Mouse (Mus musculus): ENCODE measurements around the gene B4galt3. TPM values are rescaled to one million over a fixed set of nuclear protein-coding genes. Genes with fewer than 3 reads are reported as not detected.

The B4galt3 gene
- total RNA-seq, 2 experiments from 2014 or later, result 8.1 to 29.1 TPM

DNA sequence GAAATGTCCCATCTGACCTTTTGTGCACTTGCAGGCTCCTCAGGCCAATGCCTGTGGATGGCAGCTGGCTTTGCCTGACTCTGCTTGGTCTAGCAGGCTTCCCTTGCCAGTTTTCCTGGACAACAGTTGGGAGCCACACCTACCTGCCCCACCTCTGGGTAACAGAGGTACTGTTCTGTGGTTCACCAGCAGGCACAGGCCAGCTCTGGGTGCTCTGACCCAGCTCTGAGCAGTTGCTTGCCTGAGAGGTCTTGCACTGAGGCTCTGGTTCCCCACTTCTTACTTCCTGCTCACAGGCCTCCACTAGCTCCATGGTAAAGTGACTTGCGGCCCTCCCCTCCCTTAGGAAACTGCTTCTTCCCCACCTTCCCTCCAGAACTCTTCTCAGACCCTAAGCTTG is 51.9 kb downstream of the B4galt3 start:
- ATAC-seq (replicated peaks; ENCODE audit: low FRiP score, poor library complexity, severe bottlenecking), result no peak

GRCm38 (mm10) chr1:171325571-171325970 is 55.4 kb downstream of the B4galt3 start:
- ATAC-seq (replicated peaks; ENCODE audit: low FRiP score, poor library complexity, severe bottlenecking), result no peak

Other genes with a start within 250 kb of the B4galt3 start
- gene Fcgr3, start 205.4 kb upstream of the B4galt3 start, total RNA-seq (2015; ENCODE audit: low replicate concordance), result 100 and 146 TPM in 2 replicates
- 78.3 and 110 TPM in 2 replicates for gene Fcgr3, start 205.4 kb upstream of the B4galt3 start, total RNA-seq (2017; ENCODE audit: low replicate concordance)
- gene Cfap126, start 156.4 kb upstream of the B4galt3 start, total RNA-seq (2015; ENCODE audit: low replicate concordance), result not detected in 2 replicates
- gene Cfap126, start 156.4 kb upstream of the B4galt3 start, total RNA-seq (2017; ENCODE audit: low replicate concordance), result not detected in 2 replicates
- gene Sdhc, start 119.7 kb upstream of the B4galt3 start, total RNA-seq (2015; ENCODE audit: low replicate concordance), result 15.6 and 40.3 TPM in 2 replicates
- gene Sdhc, start 119.7 kb upstream of the B4galt3 start, total RNA-seq (2017; ENCODE audit: low replicate concordance), result 9.2 and 20.0 TPM in 2 replicates
- gene Mpz, start 119.6 kb upstream of the B4galt3 start, total RNA-seq (2015; ENCODE audit: low replicate concordance), result not detected in 2 replicates
- gene Mpz, start 119.6 kb upstream of the B4galt3 start, total RNA-seq (2017; ENCODE audit: low replicate concordance), result not detected in 2 replicates
- gene Pcp4l1, start 74.1 kb upstream of the B4galt3 start, total RNA-seq (2015; ENCODE audit: low replicate concordance), result not detected in 2 replicates
- 0.84 and 3.2 TPM in 2 replicates for gene Pcp4l1, start 74.1 kb upstream of the B4galt3 start, total RNA-seq (2017; ENCODE audit: low replicate concordance)
- gene Nr1i3, start 56.4 kb upstream of the B4galt3 start, total RNA-seq (2015; ENCODE audit: low replicate concordance), result not detected in 2 replicates
- gene Nr1i3, start 56.4 kb upstream of the B4galt3 start, total RNA-seq (2017; ENCODE audit: low replicate concordance), result not detected in 2 replicates
- gene Tomm40l, start 47.8 kb upstream of the B4galt3 start, total RNA-seq (2015; ENCODE audit: low replicate concordance), result 4.0 and 4.2 TPM in 2 replicates
- gene Tomm40l, start 47.8 kb upstream of the B4galt3 start, total RNA-seq (2017; ENCODE audit: low replicate concordance), result 2.2 and 2.6 TPM in 2 replicates
- not detected in 2 replicates for gene Apoa2, start 45.3 kb upstream of the B4galt3 start, total RNA-seq (2015; ENCODE audit: low replicate concordance)
- not detected in 2 replicates for gene Apoa2, start 45.3 kb upstream of the B4galt3 start, total RNA-seq (2017; ENCODE audit: low replicate concordance)
- gene Fcer1g, start 36.0 kb upstream of the B4galt3 start, total RNA-seq (2015; ENCODE audit: low replicate concordance), result 269 and 282 TPM in 2 replicates
- gene Fcer1g, start 36.0 kb upstream of the B4galt3 start, total RNA-seq (2017; ENCODE audit: low replicate concordance), result 89.5 and 162 TPM in 2 replicates
- gene Adamts4, start 19.9 kb upstream of the B4galt3 start, total RNA-seq (2015; ENCODE audit: low replicate concordance), result 0.19 TPM in 1 of 2 replicates, not detected in the other
- gene Adamts4, start 19.9 kb upstream of the B4galt3 start, total RNA-seq (2017; ENCODE audit: low replicate concordance), result not detected in 2 replicates
- 62.9 and 78.4 TPM in 2 replicates for gene Ndufs2, start 18.9 kb upstream of the B4galt3 start, total RNA-seq (2015; ENCODE audit: low replicate concordance)
- gene Ndufs2, start 18.9 kb upstream of the B4galt3 start, total RNA-seq (2017; ENCODE audit: low replicate concordance), result 48.0 and 62.1 TPM in 2 replicates
- gene Ppox, start 10.9 kb downstream of the B4galt3 start, total RNA-seq (2015; ENCODE audit: low replicate concordance), result 416 and 462 TPM in 2 replicates
- gene Ppox, start 10.9 kb downstream of the B4galt3 start, total RNA-seq (2017; ENCODE audit: low replicate concordance), result 506 and 765 TPM in 2 replicates
- gene Usp21, start 17.7 kb downstream of the B4galt3 start, total RNA-seq (2015; ENCODE audit: low replicate concordance), result 9.6 and 12.1 TPM in 2 replicates
- 9.4 and 13.9 TPM in 2 replicates for gene Usp21, start 17.7 kb downstream of the B4galt3 start, total RNA-seq (2017; ENCODE audit: low replicate concordance)
- 23.4 and 28.6 TPM in 2 replicates for gene Ufc1, start 24.7 kb downstream of the B4galt3 start, total RNA-seq (2015; ENCODE audit: low replicate concordance)
- gene Ufc1, start 24.7 kb downstream of the B4galt3 start, total RNA-seq (2017; ENCODE audit: low replicate concordance), result 13.9 and 19.3 TPM in 2 replicates
- gene Dedd, start 58.8 kb downstream of the B4galt3 start, total RNA-seq (2015; ENCODE audit: low replicate concordance), result 3.8 and 4.8 TPM in 2 replicates
- gene Dedd, start 58.8 kb downstream of the B4galt3 start, total RNA-seq (2017; ENCODE audit: low replicate concordance), result 4.3 and 6.7 TPM in 2 replicates
- 6.7 and 7.3 TPM in 2 replicates for gene Nit1, start 75.3 kb downstream of the B4galt3 start, total RNA-seq (2015; ENCODE audit: low replicate concordance)
- 11.0 and 13.8 TPM in 2 replicates for gene Nit1, start 75.3 kb downstream of the B4galt3 start, total RNA-seq (2017; ENCODE audit: low replicate concordance)
- 5.4 and 7.1 TPM in 2 replicates for gene Pfdn2, start 75.3 kb downstream of the B4galt3 start, total RNA-seq (2015; ENCODE audit: low replicate concordance)
- 1.5 and 15.1 TPM in 2 replicates for gene Pfdn2, start 75.3 kb downstream of the B4galt3 start, total RNA-seq (2017; ENCODE audit: low replicate concordance)
- gene Klhdc9, start 90.5 kb downstream of the B4galt3 start, total RNA-seq (2015; ENCODE audit: low replicate concordance), result not detected in 2 replicates
- gene Klhdc9, start 90.5 kb downstream of the B4galt3 start, total RNA-seq (2017; ENCODE audit: low replicate concordance), result not detected in 2 replicates
- gene Nectin4, start 99.8 kb downstream of the B4galt3 start, total RNA-seq (2015; ENCODE audit: low replicate concordance), result not detected in 2 replicates
- gene Nectin4, start 99.8 kb downstream of the B4galt3 start, total RNA-seq (2017; ENCODE audit: low replicate concordance), result 0.68 TPM in 1 of 2 replicates, not detected in the other
- gene Arhgap30, start 118.6 kb downstream of the B4galt3 start, total RNA-seq (2015; ENCODE audit: low replicate concordance), result 20.1 and 21.1 TPM in 2 replicates
- gene Arhgap30, start 118.6 kb downstream of the B4galt3 start, total RNA-seq (2017; ENCODE audit: low replicate concordance), result 25.9 and 26.9 TPM in 2 replicates
- gene Usf1, start 141.0 kb downstream of the B4galt3 start, total RNA-seq (2015; ENCODE audit: low replicate concordance), result 2.7 and 12.7 TPM in 2 replicates
- 9.1 and 23.1 TPM in 2 replicates for gene Usf1, start 141.0 kb downstream of the B4galt3 start, total RNA-seq (2017; ENCODE audit: low replicate concordance)
- gene Tstd1, start 148.5 kb downstream of the B4galt3 start, total RNA-seq (2015; ENCODE audit: low replicate concordance), result not detected in 2 replicates
- gene Tstd1, start 148.5 kb downstream of the B4galt3 start, total RNA-seq (2017; ENCODE audit: low replicate concordance), result not detected in 2 replicates
- gene F11r, start 167.2 kb downstream of the B4galt3 start, total RNA-seq (2015; ENCODE audit: low replicate concordance), result not detected in 2 replicates
- 0.42 TPM in 1 of 2 replicates, not detected in the other for gene F11r, start 167.2 kb downstream of the B4galt3 start, total RNA-seq (2017; ENCODE audit: low replicate concordance)
- gene Alyref2, start 233.2 kb downstream of the B4galt3 start, total RNA-seq (2015; ENCODE audit: low replicate concordance), result 0.84 and 4.8 TPM in 2 replicates
- gene Alyref2, start 233.2 kb downstream of the B4galt3 start, total RNA-seq (2017; ENCODE audit: low replicate concordance), result 0.60 and 1.4 TPM in 2 replicates

Data from erythroblast, adult 5-6 weeks (primary cell).